Mouse (Mus musculus) ES-E14 (cell line): ENCODE results near the gene Gnb3. TPM values are rescaled to one million over a fixed set of nuclear protein-coding genes. Genes with fewer than 3 reads are reported as not detected.

Experiments
- DNase-seq: peaks from one replicate; pipeline ENCODE4 v3.0.0-alpha.2; 2013; ENCODE audit warnings: low read depth, low spot score
- H3K27ac ChIP-seq: 2 replicates; pipeline ENCODE4 v1.5.1; 2012; ENCODE audit warnings: low read depth, mild to moderate bottlenecking, low read length, moderate library complexity, mixed read lengths; ENCODE audit not compliant: poor library complexity, insufficient read depth, severe bottlenecking
- H3K36me3 ChIP-seq: 2 replicates; pipeline ENCODE4 v1.6.1; 2012; ENCODE audit warnings: mild to moderate bottlenecking, low read length, moderate library complexity, mixed read lengths; ENCODE audit not compliant: control insufficient read depth, poor library complexity, insufficient read depth, severe bottlenecking
- H3K4me1 ChIP-seq, 2 experiments: fragments of 150-350 bp in 1 of 2; sonication (generic) in 1 of 2; 2 replicates each; pipeline ENCODE4 v1.6.1; 2012; ENCODE audit warnings: low read length in 2 of 2, mild to moderate bottlenecking in 1 of 2, mixed read lengths in 1 of 2; ENCODE audit not compliant: control insufficient read depth in 2 of 2, insufficient read depth in 2 of 2, poor library complexity in 1 of 2
- H3K4me3 ChIP-seq, 2 experiments: fragments of 150-350 bp in 1 of 2; sonication (generic) in 1 of 2; 2 replicates each; pipeline ENCODE4 v1.5.1; 2012; ENCODE audit warnings: low read length in 2 of 2, low read depth in 1 of 2, mild to moderate bottlenecking in 1 of 2, mixed read lengths in 1 of 2; ENCODE audit not compliant: insufficient read depth in 1 of 2, poor library complexity in 1 of 2, severe bottlenecking in 1 of 2
- H3K9ac ChIP-seq: 2 replicates; pipeline ENCODE4 v1.6.1; 2012; ENCODE audit warnings: low read depth, mild to moderate bottlenecking, low read length, mixed read lengths; ENCODE audit not compliant: poor library complexity, insufficient read depth, severe bottlenecking
- H3K9me3 ChIP-seq: fragments of 150-350 bp; sonication (generic); 2 replicates; pipeline ENCODE4 v1.6.1; 2012; ENCODE audit warnings: low read depth, mild to moderate bottlenecking, low read length; ENCODE audit not compliant: control insufficient read depth, insufficient read depth
- CHD2 ChIP-seq: IDR thresholded peaks from 2 replicates; pipeline ENCODE4 v1.6.1; 2014; ENCODE audit warnings: mild to moderate bottlenecking, low read depth, low read length, inconsistent platforms
- HCFC1 ChIP-seq: IDR thresholded peaks from 2 replicates; pipeline ENCODE4 v1.6.1; 2012; ENCODE audit warnings: low read length, inconsistent platforms, borderline replicate concordance; ENCODE audit not compliant: insufficient read depth
- MAFK ChIP-seq: IDR thresholded peaks from 2 replicates; pipeline ENCODE4 v1.6.1; 2014; ENCODE audit warnings: mild to moderate bottlenecking, low read depth, low read length, inconsistent platforms; ENCODE audit not compliant: insufficient read depth
- ZC3H11A ChIP-seq: IDR thresholded peaks from 2 replicates; pipeline ENCODE4 v1.6.1; 2012; ENCODE audit warnings: low read depth, mild to moderate bottlenecking, inconsistent platforms, low read length, borderline replicate concordance
- ZNF384 ChIP-seq: IDR thresholded peaks from 2 replicates; pipeline ENCODE4 v1.6.1; 2012; ENCODE audit warnings: low read depth, low read length, inconsistent platforms
- in situ Hi-C, 2 experiments: fragments of 600-800 bp; cut with MboI; formaldehyde crosslinking; loops; one replicate each; pipeline ENCODE4 v1.15.1; 2025; ENCODE audit warnings: low sequenced_read_pairs in 2 of 2, inconsistent platforms in 1 of 2; ENCODE audit not compliant: unreplicated experiment in 2 of 2
- total RNA-seq: library from RNA; depleted of rRNA; stranded (reverse); fragments of 300-350 nt; gene quantifications from 2 replicates; pipeline ENCODE4 v1.2.3, GENCODE M21; 2012

The Gnb3 gene
- total RNA-seq, 1 experiment, result not detected

GRCm38 (mm10) chr6:124809775-124810538, 30.1 kb downstream of the Gnb3 start:
- Histone ChIP-seq H3K9me3 (no peaks in the 10 kb centered on the region), H3K36me3 (peaks cover 22% of the 10 kb centered on the region), H3K4me3 (peak overlapping the region; percentile 77 to 80; a peak in 3 of 4 replicates), H3K4me1 (peaks cover 0 to 23% of the 10 kb centered on the region in 2 experiments; a peak in 2 of 4 replicates), H3K9ac (no peak overlapping the region), H3K27ac (no peak overlapping the region)
- TF ChIP-seq ZNF384, result no peak
- TF ChIP-seq MAFK, result no peak
- TF ChIP-seq HCFC1, result no peak
- TF ChIP-seq ZC3H11A, result no peak
- no peak for TF ChIP-seq CHD2
- in situ Hi-C loops, result no loop called here
- no peak for DNase-seq

GRCm38 (mm10) chr6:124809052-124809774, 30.9 kb downstream of the Gnb3 start:
- TF ChIP-seq HCFC1 (no peak), CHD2 (no peak), ZC3H11A (no peak)
- Histone ChIP-seq H3K4me1 (peaks cover 0 to 19% of the 10 kb centered on the region in 2 experiments; a peak in 2 of 4 replicates), H3K9me3 (no peaks in the 10 kb centered on the region), H3K27ac (no peak overlapping the region), H3K9ac (peak overlapping the region; percentile 78), H3K36me3 (peaks cover 21% of the 10 kb centered on the region), H3K4me3 (peak overlapping the region; percentile 77 to 80)
- in situ Hi-C loops, result no loop called here
- no peak for DNase-seq

- in situ Hi-C loops, result no loop called here
- peaks cover 0 to 19% of the 10 kb centered on the region in 2 experiments; a peak in 2 of 4 replicates for H3K4me1 ChIP-seq
Observed at GRCm38 (mm10) chr6:124808358-124809012, 31.6 kb downstream of the Gnb3 start, which contains the start of gene Spsb2. TSS of gene Spsb2 (plus strand) at chr6:124808661.

GRCm38 (mm10) chr6:124807986-124808357, 32.1 kb downstream of the Gnb3 start:
- Histone ChIP-seq H3K27ac (no peak overlapping the region), H3K9me3 (no peaks in the 10 kb centered on the region), H3K36me3 (peaks cover 21% of the 10 kb centered on the region), H3K4me3 (peak overlapping the region in 1 of 2 experiments; percentile 77; a peak in 2 of 4 replicates), H3K9ac (no peak overlapping the region), H3K4me1 (peaks cover 0 to 19% of the 10 kb centered on the region in 2 experiments; a peak in 2 of 4 replicates)
- TF ChIP-seq MAFK, result no peak
- TF ChIP-seq HCFC1, result no peak
- TF ChIP-seq ZNF384, result no peak
- TF ChIP-seq ZC3H11A, result no peak
- in situ Hi-C loops, result no loop called here
- no peak for DNase-seq

More at GRCm38 (mm10) chr6:124808358-124809012, 31.6 kb downstream of the Gnb3 start, which contains the start of gene Spsb2:
- Histone ChIP-seq H3K27ac (no peak within 1 kb of the TSS), H3K9ac (peak within 1 kb of the TSS; percentile 78), H3K9me3 (no peaks in the 10 kb centered on the region), H3K4me3 (peak within 1 kb of the TSS; percentile 77 to 80), H3K36me3 (peaks cover 21% of the 10 kb centered on the region)
- TF ChIP-seq ZC3H11A (no peak), HCFC1 (no peak), MAFK (no peak)
- no peak for DNase-seq
